Mouse (Mus musculus): ENCODE data around the gene Arhgap21.
"Not testable (repeated sequence)": the region's sequence is repeated elsewhere in the genome, so short reads cannot be mapped to it uniquely, and the experiment has no call there.

Arhgap21 gene

GRCm38 (mm10) chr2:20941105-20941504, 27.6 kb downstream of the Arhgap21 start:
- ATAC-seq (ENCODE audit: low TSS enrichment): no peak

GRCm38 (mm10) chr2:20939367-20939766, 29.3 kb downstream of the Arhgap21 start:
- ATAC-seq (ENCODE audit: low TSS enrichment): no peak

DNA sequence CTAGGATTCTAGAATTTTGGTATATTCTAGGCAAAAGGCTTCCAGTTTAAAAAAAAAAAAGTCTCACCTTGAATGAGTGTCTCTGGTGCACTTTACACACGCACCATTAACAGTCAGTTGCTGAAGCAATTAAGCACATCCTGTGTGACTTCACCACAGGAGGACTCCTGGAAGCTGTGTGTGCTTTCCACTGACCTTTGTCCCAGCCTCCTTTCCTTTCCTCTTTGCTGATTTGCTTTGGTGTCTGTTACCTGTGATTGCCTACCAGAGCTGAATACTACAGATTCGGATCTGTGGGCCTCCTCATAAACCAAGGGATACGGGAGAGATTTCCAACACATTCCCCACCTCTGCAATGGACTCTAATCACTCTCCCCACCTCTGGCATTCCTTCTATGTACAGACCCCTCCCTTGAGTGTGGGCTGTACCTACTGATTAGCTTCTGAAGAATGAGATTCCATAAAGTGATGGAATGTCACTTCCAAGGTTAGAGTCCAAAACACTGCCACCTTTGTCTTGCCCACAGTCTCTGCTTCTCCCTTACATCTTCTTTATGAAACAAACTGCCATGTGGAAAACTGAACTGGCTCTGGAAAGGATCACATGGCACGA, 32.0 kb downstream of the Arhgap21 start:
- no peak for ATAC-seq (ENCODE audit: low TSS enrichment)

- ATAC-seq (ENCODE audit: low TSS enrichment): no peak
These were observed 34.3 kb downstream of the Arhgap21 start for GRCm38 (mm10) chr2:20934406-20934805.

DNA sequence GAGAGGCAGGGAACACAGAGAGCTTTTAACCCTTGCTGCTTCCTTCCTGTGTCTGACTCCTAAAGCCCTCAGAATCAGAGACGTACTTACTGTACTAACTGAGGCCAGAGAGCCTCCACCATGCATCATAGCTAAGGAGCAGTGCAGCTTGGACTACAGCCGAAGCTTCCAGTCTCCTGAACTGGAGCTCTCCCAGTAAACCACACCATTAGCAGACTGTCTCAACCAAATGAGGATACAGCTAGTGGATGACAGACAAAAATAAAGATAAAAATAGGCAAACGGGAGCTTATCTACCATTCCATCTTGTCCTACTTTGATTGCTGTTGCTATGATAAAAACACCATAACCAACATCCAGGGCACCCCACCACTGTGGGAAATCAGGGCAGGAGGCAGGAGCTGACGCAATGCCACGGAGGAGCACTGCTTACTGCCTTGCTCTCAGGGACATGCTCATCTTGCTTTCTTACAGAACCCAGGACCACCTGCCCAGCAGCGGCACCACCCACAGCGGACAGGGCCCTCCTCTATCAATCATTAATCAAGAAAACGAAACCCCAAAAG, 35.9 kb downstream of the Arhgap21 start:
- peak; percentile 62 for ATAC-seq (ENCODE audit: low TSS enrichment)

- ATAC-seq (ENCODE audit: low TSS enrichment): not testable (repeated sequence)
These were observed 36.9 kb downstream of the Arhgap21 start for GRCm38 (mm10) chr2:20931761-20932160.

GRCm38 (mm10) chr2:20928454-20928853, 40.2 kb downstream of the Arhgap21 start:
- no peak for ATAC-seq (ENCODE audit: low TSS enrichment)

GRCm38 (mm10) chr2:20924938-20925337, 43.7 kb downstream of the Arhgap21 start:
- ATAC-seq (ENCODE audit: low TSS enrichment): no peak

- ATAC-seq (ENCODE audit: low TSS enrichment): no peak
These were observed 46.3 kb downstream of the Arhgap21 start for GRCm38 (mm10) chr2:20922366-20922765.

DNA sequence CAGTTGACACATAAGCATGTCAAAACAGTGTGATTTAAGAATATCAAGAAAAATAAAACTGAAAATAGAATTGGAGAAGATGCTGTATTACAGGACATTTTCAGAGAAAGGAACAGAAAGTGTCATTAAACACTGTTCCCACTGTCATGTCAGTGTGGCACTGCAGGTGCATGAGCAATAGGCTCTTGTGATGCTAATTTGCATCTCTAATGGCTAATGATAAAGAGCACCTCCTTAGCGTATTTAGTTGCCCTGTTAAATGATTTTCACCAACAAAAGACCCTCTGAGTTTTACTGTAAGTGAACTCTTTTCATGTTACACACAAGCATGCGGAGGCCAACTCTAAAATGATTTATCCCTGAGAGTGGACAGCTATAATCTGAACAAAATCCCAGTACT, 47.1 kb downstream of the Arhgap21 start:
- no peak for ATAC-seq (ENCODE audit: low TSS enrichment)

GRCm38 (mm10) chr2:20921021-20921420, 47.7 kb downstream of the Arhgap21 start:
- no peak for ATAC-seq (ENCODE audit: low TSS enrichment)

DNA sequence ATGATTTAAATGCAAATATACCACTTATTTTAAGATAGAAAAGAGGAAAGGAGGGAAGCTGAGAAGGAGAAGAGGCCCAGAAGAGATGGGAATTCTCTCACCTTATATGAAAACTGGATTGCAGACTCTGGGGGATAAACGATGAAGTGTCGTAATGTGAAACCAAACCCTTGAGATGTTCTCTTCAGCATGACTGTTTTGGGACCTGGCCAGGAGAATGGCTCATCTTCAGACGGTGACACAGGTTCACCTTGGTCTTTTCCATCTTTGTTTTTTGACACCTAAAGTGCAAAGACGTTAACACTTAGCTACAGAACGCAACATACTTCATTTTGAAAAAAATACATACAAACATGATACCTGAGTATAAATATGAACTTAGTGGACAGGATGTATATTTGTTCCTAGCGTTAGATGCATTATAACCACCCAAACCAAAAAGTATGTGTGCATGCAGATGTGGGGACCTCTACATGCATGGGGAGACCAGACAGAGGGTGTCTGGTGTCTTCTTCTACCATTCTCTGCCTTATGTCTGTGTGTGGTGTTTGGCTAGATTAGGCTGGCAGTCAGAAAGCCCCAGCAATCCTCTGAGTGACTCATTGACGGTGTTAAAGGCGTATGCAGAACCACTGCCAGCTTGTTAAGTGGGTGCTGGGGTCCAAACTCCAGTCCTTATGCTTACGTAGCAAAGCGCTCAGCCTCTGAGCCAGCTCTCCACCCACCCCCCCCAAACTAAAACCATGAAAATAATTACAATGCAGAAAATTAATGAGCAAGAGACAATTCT, 54.0 kb downstream of the Arhgap21 start:
- peak; percentile 81 for ATAC-seq (ENCODE audit: low TSS enrichment)

- no peak for ATAC-seq (ENCODE audit: low TSS enrichment)
These were observed 55.7 kb downstream of the Arhgap21 start for GRCm38 (mm10) chr2:20913019-20913415.

DNA sequence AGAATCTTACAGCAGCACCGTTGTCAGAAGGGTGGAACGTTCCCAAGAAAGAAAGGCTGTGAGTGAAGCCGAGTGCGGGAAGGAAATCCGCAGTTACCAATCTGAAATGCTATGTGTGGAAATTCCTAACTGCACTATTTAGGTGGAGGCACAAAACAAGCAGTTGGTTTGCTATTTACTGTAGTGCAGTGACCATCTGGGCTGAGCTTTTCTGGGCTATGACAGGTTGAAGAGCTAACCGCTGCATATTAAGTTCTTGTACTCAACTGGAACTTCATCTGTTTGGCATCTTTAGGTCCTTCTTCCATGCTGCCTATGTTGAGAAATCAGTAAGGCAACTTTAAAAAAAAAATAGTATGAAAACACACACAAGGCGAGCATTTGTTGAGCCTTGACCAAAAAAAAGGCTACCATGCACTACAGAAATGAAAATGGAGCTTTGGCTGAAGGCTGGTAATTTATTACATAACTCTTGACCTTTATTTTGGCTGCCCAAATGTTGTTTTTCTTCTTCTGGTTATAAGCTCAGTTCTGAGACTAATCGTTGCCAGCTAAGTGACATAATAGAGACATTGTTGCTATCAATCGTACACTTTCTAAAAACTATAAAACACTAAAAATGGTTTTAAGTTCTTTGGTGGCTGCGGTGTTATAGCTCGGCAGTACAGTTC, 56.2 kb downstream of the Arhgap21 start:
- ATAC-seq (ENCODE audit: low TSS enrichment): 0 out of 2 replicates have a peak, but pooled peaks have one; percentile 8

- no peak for ATAC-seq (ENCODE audit: low TSS enrichment)
These were observed 58.2 kb downstream of the Arhgap21 start for GRCm38 (mm10) chr2:20910446-20910845.

- ATAC-seq (ENCODE audit: low TSS enrichment): no peak
These were observed 59.3 kb downstream of the Arhgap21 start for GRCm38 (mm10) chr2:20909404-20909803.

DNA sequence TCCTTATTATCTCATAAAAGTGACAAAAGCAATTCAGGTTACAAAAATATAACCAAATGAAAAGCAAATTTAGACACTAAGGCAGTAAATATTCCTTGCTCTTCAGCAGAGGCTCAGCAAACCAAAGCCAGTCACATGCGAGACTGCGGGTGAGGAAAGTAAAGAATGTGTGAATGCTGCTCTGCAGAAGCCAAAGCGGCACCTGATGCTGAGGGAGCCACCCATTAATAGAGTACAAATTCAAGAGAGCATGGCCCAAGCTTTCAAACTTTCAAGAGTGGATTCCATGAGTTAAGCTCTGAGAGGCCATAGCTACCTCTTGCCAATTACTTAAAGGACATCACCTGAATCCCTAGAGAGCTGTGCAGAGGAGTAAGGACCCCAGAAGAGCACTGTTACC, 61.4 kb downstream of the Arhgap21 start:
- no peak for ATAC-seq (ENCODE audit: low TSS enrichment)

DNA sequence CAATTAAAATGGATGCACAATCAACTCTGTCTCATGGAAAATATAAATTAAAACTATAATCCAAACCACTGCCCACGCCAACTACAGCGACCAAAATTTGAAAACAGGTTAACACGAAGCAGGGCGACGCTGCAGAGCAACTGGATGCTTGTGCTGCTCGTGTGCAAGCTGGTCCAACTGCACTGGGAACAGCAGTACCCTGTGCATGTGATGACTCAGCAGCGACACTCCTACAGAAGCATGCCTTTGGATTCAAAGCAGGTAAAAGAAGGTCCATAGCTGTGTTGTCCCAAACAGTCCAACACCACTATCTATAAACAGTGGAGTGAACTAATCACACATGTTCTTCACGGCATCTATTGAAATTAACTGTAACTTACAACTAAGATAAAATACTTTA, 63.3 kb downstream of the Arhgap21 start:
- peak; percentile 62 for ATAC-seq (ENCODE audit: low TSS enrichment)

- peak; percentile 79 for ATAC-seq (ENCODE audit: low TSS enrichment)
These were observed 65.6 kb downstream of the Arhgap21 start for GRCm38 (mm10) chr2:20902981-20903645.

GRCm38 (mm10) chr2:20901916-20902315, 66.8 kb downstream of the Arhgap21 start:
- no peak for ATAC-seq (ENCODE audit: low TSS enrichment)

GRCm38 (mm10) chr2:20899301-20899700, 69.4 kb downstream of the Arhgap21 start:
- ATAC-seq (ENCODE audit: low TSS enrichment): peak; percentile 42; the same call in 1 of the 2 replicates

- ATAC-seq (ENCODE audit: low TSS enrichment): peak; percentile 91
These were observed 70.0 kb downstream of the Arhgap21 start for GRCm38 (mm10) chr2:20898684-20899083.
